Mouse (Mus musculus) myocyte (in vitro differentiated cells): ENCODE data around the gene Copz1. TPM values are rescaled to one million over a fixed set of nuclear protein-coding genes. Genes with fewer than 3 reads are reported as not detected.

Experiments used
- H3K27me3 ChIP-seq: one replicate; pipeline ENCODE4 v1.6.1; 2011; ENCODE audit not compliant: control insufficient read depth, insufficient read depth, insufficient read length
- H3K36me3 ChIP-seq: one replicate; pipeline ENCODE4 v1.6.1; 2011; ENCODE audit not compliant: control insufficient read depth, insufficient read depth
- H3K4me2 ChIP-seq: one replicate; pipeline ENCODE4 v1.6.1; 2011; ENCODE audit warnings: low read depth, control low read depth
- H3K4me3 ChIP-seq: one replicate; pipeline ENCODE4 v1.5.1; 2011; ENCODE audit warnings: mild to moderate bottlenecking, control low read depth, moderate library complexity
- H3K79me2 ChIP-seq: one replicate; pipeline ENCODE4 v1.6.1; 2011; ENCODE audit not compliant: control insufficient read depth, insufficient read depth
- H3ac ChIP-seq: one replicate; pipeline ENCODE4 v1.6.1; 2011; ENCODE audit not compliant: control insufficient read depth, insufficient read length
- CEBPB ChIP-seq: IDR thresholded peaks from 2 replicates; pipeline ENCODE4 v1.6.1; 2011; ENCODE audit warnings: mild to moderate bottlenecking, moderate library complexity; ENCODE audit not compliant: poor library complexity, insufficient read depth, severe bottlenecking
- E2F4 ChIP-seq: IDR thresholded peaks from one replicate; pipeline ENCODE4 v1.6.1; 2011; ENCODE audit warnings: mild to moderate bottlenecking, control low read depth, moderate library complexity; ENCODE audit not compliant: insufficient read depth
- MAX ChIP-seq: IDR thresholded peaks from one replicate; pipeline ENCODE4 v1.6.1; 2011; ENCODE audit warnings: low read depth, mild to moderate bottlenecking, control low read depth
- MYOD1 ChIP-seq, 3 experiments: IDR thresholded peaks; one replicate each; pipeline ENCODE4 v1.6.1; 2011; ENCODE audit warnings: control low read depth in 2 of 3, low read depth in 2 of 3, mild to moderate bottlenecking in 2 of 3, moderate library complexity in 1 of 3; ENCODE audit not compliant: insufficient read length in 2 of 3, control insufficient read depth in 1 of 3
- MYOG ChIP-seq, 3 experiments: IDR thresholded peaks; one replicate each; pipeline ENCODE4 v1.6.1; 2011; ENCODE audit warnings: control low read depth in 2 of 3, low read depth in 2 of 3, mild to moderate bottlenecking in 2 of 3; ENCODE audit not compliant: insufficient read length in 2 of 3, control insufficient read depth in 1 of 3, insufficient read depth in 1 of 3
- POLR2A ChIP-seq: IDR thresholded peaks from one replicate; pipeline ENCODE4 v1.6.1; 2011; ENCODE audit warnings: low read depth, mild to moderate bottlenecking, control low read depth, moderate library complexity; ENCODE audit not compliant: insufficient read length
- POLR2AphosphoS2 ChIP-seq: IDR thresholded peaks from one replicate; pipeline ENCODE4 v1.6.1; 2011; ENCODE audit warnings: low read depth, control low read depth; ENCODE audit not compliant: insufficient read length
- REST ChIP-seq: IDR thresholded peaks from one replicate; pipeline ENCODE4 v1.6.1; 2011; ENCODE audit warnings: mild to moderate bottlenecking, control low read depth, moderate library complexity; ENCODE audit not compliant: insufficient read depth, insufficient read length
- SRF ChIP-seq: IDR thresholded peaks from one replicate; pipeline ENCODE4 v1.6.1; 2011; ENCODE audit warnings: low read depth; ENCODE audit not compliant: control insufficient read depth, insufficient read length
- TCF12 ChIP-seq: IDR thresholded peaks from one replicate; pipeline ENCODE4 v1.6.1; 2011; ENCODE audit warnings: mild to moderate bottlenecking, control low read depth; ENCODE audit not compliant: poor library complexity, insufficient read depth, severe bottlenecking
- TCF3 ChIP-seq: IDR thresholded peaks from one replicate; pipeline ENCODE4 v1.6.1; 2011; ENCODE audit warnings: low read depth, control low read depth; ENCODE audit not compliant: insufficient read length
- USF1 ChIP-seq: IDR thresholded peaks from one replicate; pipeline ENCODE4 v1.6.1; 2011; ENCODE audit warnings: low read depth, mild to moderate bottlenecking, control low read depth, moderate library complexity
- polyA plus RNA-seq: library from polyadenylated mRNA; unstranded; fragments of >200 nt; fragmentation: generic; extraction: Trizol; gene quantifications from one replicate; pipeline ENCODE4 v1.2.1, GENCODE M21; 2012; ENCODE audit warnings: missing spikeins

Copz1 gene
- polyA plus RNA-seq, 1 experiment, result 172 TPM

DNA sequence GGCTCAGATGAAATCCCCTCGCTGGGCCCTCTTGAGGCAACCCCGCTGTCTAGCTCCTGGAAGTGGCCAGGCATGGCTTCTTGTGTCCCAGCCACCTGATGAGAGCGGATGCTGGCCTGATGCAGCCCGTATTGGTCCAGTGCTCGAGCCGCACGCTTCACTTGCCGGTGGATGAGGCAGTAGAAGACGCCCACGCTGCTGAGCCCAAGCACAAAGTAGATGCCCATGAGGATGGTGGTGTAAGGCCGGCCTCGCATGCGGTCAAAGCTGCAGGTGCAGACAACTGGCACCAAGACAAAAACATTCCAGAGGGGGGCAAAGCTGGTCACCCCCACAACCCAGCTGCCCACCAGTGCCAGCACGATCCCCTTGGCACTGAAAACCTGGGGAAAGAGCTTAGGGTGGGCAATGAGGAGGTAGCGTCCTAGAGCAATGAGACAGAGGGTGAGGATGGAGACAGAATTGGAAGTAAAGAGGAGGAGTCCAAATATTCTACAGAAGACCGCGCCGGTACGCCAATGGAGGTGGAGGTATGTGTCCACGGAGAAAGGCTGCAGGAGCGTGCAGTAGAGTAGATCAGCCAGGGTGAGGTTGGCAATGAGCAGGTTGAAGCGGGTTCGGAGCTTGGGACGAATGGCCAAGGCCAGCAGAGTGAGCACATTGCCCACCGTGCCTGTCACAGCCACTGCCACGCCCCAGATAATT, 36.5 kb downstream of the Copz1 start:
- TF ChIP-seq MYOG (IDR thresholded peaks at IDR 0.05; ENCODE audit: control insufficient read depth in 1 of 3, insufficient read depth in 1 of 3, insufficient read length in 2 of 3, low read depth in 2 of 3), result no peak
- no peak for TF ChIP-seq MAX
- TF ChIP-seq E2F4, result no peak
- TF ChIP-seq MYOD1 (IDR thresholded peaks at IDR 0.05; ENCODE audit: control insufficient read depth in 1 of 3, insufficient read length in 2 of 3, low read depth in 2 of 3), result no peak
- TF ChIP-seq POLR2A, result no peak
- no peaks in the 10 kb centered on the region for H3K36me3 ChIP-seq
- no peaks in the 10 kb centered on the region for H3K79me2 ChIP-seq
- no peak overlapping the region for H3K4me2 ChIP-seq
- peaks cover 4% of the 10 kb centered on the region for H3K27me3 ChIP-seq
- no peak overlapping the region for H3ac ChIP-seq
- no peak overlapping the region for H3K4me3 ChIP-seq

DNA sequence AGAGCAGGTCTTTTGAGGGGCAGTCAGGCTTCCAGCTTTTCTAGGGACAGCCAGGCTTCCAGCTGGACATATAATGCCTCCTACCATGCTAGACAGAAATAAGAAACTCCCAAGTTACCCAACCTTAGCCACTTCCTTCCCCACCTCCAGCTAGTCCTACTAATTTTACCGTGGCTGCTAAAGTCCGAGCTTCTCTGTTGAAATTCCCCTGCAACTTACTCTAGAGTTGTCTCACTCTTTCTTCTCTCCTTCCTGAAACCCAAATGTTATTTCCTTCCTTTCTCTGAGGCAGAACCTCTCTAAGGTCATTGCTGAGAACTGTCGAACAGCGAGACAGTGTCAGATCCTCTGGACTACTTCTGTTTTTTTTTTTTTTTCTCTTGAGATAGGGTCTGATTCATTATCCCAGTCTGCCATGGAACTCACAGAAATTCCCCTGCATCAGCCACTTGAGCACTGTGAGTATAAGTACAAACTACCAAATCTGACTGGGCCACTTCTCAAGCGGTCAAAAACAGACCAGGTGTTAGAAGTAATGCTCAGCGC, 37.9 kb downstream of the Copz1 start, which contains the start of gene Gpr84:
Gene Gpr84 (minus strand): TSS at position 248 of the 546 bp plus-strand sequence.
- Histone ChIP-seq H3K27me3 (peaks cover 4% of the 10 kb centered on the region), H3K4me2 (no peak within 1 kb of the TSS), H3ac (no peak within 1 kb of the TSS), H3K4me3 (no peak within 1 kb of the TSS), H3K79me2 (no peaks in the 10 kb centered on the region), H3K36me3 (no peaks in the 10 kb centered on the region)
- TF ChIP-seq CEBPB, result 0 out of 2 replicates have a peak, but pooled peaks have one; percentile 21
- TF ChIP-seq TCF12, result no peak

DNA sequence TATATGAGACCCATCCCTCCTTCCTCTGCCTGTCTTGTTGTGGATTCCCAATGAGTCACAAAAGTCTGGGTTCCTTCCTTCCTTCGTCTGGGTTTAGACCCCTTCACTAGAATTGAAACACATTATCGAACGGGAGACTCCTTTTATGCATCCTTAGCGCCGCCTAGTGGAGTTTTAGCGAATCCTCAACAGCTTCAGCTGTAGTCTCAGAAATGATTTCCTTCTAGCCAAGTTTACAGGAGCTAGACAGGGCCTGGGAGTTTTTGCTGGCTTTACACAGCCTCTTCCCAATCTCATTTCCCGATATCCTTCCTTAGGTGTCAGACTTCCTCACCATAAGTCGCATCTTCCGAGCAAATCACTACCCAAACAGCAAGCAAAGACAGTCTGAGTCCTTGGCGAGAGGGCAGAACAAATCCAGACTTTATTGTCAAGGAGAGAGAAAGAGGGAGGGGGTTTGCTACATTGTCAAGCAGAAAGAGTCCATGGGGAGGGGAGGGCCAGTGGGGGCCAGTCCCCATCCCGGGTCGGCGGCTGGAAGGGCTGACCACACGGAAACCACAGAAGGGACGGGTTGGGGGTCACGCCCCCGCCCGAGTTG, 41.1 kb downstream of the Copz1 start:
- peaks cover 4% of the 10 kb centered on the region for H3K27me3 ChIP-seq
- no peaks in the 10 kb centered on the region for H3K79me2 ChIP-seq
- no peak overlapping the region for H3ac ChIP-seq
- H3K4me2 ChIP-seq, result peak overlapping the region; percentile 7
- H3K4me3 ChIP-seq, result no peak overlapping the region
- peaks cover 5% of the 10 kb centered on the region for H3K36me3 ChIP-seq
- no peak for TF ChIP-seq MAX
- TF ChIP-seq CEBPB, result no peak
- TF ChIP-seq E2F4, result no peak
- no peak for TF ChIP-seq MYOG (IDR thresholded peaks at IDR 0.05; ENCODE audit: control insufficient read depth in 1 of 3, insufficient read depth in 1 of 3, insufficient read length in 2 of 3, low read depth in 2 of 3)
- TF ChIP-seq SRF, result no peak
- TF ChIP-seq TCF12, result no peak
- TF ChIP-seq TCF3, result no peak
- no peak for TF ChIP-seq MYOD1 (IDR thresholded peaks at IDR 0.05; ENCODE audit: control insufficient read depth in 1 of 3, insufficient read length in 2 of 3, low read depth in 2 of 3)
- TF ChIP-seq USF1, result no peak
- no peak for TF ChIP-seq REST
- no peak for TF ChIP-seq POLR2A
- no peak for TF ChIP-seq POLR2AphosphoS2

DNA sequence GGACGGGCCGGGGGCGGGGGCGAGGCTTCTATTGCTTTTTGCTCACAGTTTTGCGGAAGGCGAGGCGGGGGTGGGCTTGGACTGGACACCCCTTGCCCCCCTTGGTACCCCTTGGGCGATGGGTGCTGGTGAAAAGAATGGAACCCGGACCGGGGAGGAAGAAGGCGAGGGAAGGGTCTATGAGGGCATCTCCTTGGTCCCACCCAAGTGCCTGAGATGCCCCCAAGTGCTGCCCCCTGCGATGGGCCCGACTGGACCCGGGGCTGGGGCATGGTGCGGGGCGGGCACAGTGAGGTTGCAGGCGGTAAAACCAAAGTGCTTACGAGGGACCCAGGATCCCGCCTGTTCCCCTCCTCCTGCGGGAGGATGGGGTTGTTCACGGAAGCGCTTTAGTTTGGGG, 41.7 kb downstream of the Copz1 start:
- no peak overlapping the region for H3K4me3 ChIP-seq
- H3K4me2 ChIP-seq, result no peak overlapping the region
- H3K27me3 ChIP-seq, result peaks cover 4% of the 10 kb centered on the region
- H3ac ChIP-seq, result no peak overlapping the region
- H3K36me3 ChIP-seq, result peaks cover 5% of the 10 kb centered on the region
- TF ChIP-seq MAX (no peak), E2F4 (no peak), POLR2AphosphoS2 (no peak), TCF12 (no peak), POLR2A (no peak), TCF3 (no peak), SRF (no peak), REST (no peak), USF1 (no peak), CEBPB (no peak), MYOD1 (IDR thresholded peaks at IDR 0.05; ENCODE audit: control insufficient read depth in 1 of 3, insufficient read length in 2 of 3, low read depth in 2 of 3) (no peak)
- H3K79me2 ChIP-seq, result no peaks in the 10 kb centered on the region

DNA sequence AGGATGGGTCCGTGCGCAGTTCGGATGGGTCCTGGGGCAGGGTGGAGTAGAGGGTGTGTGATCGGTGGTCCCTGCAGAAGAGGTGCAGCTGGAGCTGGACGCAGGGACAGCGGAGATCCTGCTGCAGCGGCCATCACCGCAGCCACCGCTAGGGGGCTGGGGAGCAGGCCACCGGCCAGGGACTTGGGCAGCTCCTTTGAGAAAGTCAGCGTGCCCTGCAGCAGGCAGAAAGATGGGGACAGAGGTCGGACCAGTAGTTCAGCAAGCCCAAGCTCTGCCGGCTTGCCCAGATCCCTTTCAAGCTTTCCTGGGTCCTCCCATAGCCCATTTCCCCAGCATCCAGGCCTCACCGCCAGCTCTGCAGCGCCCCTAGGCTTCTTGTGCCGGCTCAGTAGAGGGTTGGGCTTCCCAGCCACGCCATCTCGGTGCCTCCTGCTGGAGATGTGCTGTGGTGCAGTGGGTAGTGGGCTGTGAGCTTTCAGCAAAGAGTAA, 42.5 kb downstream of the Copz1 start:
- Histone ChIP-seq H3K36me3 (peaks cover 5% of the 10 kb centered on the region), H3K4me2 (no peak overlapping the region), H3ac (no peak overlapping the region), H3K4me3 (no peak overlapping the region), H3K79me2 (no peaks in the 10 kb centered on the region), H3K27me3 (no peaks in the 10 kb centered on the region)
- TF ChIP-seq MYOG (IDR thresholded peaks at IDR 0.05; ENCODE audit: control insufficient read depth in 1 of 3, insufficient read depth in 1 of 3, insufficient read length in 2 of 3, low read depth in 2 of 3) (peak in 1 of 3 experiments; percentile 6), MAX (no peak)
